Mouse (Mus musculus): ENCODE measurements around the gene Rab6b.

The Rab6b gene

DNA sequence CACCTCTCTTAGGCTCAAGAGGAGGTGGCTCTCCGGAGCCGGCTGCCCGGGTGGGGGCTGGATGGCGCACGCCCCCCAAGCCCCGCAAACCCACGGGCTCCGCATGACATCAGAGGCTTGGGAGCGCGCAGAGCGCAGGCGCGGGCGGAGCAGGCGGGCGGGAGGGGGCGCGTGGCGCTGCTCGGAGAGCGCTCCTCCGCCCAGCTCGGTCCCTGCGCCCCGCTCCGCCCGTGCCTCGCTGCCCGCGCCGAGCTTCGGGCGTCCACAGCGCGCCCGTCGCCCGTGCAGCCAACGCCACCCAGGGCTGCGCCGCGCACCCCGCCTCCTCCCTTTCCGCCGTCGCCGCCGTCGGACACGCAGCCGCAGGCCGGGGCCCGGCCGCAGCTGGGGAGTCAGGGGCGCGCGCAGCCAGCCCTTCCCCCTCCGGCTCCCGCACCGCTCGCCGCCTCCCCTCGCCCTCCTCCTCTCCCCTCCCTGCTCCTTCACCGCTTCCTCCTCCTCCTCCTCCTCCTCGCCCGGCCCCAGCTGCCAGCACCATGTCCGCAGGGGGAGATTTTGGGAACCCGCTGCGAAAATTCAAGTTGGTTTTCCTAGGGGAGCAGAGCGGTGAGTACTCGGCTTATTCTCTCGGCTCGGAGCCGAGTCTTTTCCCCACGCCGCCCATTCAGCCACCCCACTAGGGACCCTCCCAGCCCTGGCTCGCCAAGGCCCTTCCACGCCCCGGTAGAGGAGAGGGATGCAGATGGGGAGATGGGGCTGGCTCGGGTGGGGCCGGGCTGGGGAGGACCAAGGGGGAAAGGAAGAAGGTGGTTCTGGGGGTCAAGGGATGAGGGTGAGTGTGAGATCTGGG, at the start of gene Rab6b:
Gene Rab6b, plus strand, starts transcription at position 167 of the 850 bp plus-strand sequence.
- peak in 1 of 2 experiments; percentile 9 for DNase-seq

GRCm38 (mm10) chr9:103063591-103063990, 48.0 kb upstream of the Rab6b start:
- no peak for DNase-seq

GRCm38 (mm10) chr9:103066845-103067244, 44.7 kb upstream of the Rab6b start:
- no peak for DNase-seq

GRCm38 (mm10) chr9:103067651-103068050, 43.9 kb upstream of the Rab6b start:
- DNase-seq, result no peak

GRCm38 (mm10) chr9:103068769-103069168, 42.8 kb upstream of the Rab6b start:
- no peak for DNase-seq

DNA sequence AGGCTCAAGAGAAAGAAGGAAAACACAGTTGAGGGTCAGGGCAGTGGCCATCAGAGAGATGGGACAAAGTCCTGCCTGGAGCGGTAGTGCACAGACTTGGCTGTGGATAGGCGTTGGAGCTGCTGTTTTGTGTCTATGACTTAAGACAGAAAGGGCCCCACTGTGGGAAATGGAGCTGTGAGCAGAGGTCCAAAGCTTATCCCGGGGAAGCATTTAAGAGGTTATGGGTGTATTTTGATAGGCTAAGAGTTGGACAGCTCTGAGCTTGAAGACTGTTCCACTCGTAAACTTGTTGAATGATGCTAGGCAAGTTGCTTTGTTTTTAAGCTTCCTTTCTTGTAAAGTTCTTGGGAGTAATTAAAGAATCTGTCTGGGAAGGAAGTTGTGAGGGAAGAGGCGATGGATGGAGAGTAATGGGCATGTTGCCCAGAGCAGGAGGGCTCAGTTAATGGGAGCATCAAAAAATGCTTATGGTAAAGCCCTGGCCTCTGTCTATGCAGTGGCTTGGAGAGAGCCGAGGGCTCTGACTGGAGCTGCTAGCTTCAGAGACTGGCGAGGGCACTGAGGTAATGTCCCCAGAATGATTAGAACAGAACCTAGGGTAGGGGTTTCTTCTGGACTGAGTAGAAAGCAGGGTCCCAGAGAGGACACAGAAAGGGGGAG, 39.9 kb upstream of the Rab6b start:
- DNase-seq, result no peak

DNA sequence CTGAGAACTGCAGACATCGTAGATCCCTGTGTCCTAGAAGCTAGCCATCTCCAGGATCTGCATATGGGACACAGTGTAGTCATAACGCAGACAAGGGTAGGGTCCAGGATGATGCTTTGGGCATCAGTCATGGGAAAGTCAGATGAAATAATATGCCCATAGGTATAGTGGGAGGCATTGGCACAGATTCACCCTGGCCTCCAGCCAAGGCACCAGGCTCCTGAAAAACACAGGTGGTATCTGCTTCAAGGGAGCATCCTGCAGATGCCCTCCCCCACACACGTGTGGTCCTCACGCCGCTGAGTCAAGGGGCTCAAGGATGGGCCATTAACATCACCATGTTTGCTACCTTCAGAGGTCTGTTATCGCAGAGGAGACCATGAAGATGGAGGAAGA, 39.4 kb upstream of the Rab6b start:
- no peak for DNase-seq

- DNase-seq, result no peak
Observed at GRCm38 (mm10) chr9:103072926-103073515, 38.6 kb upstream of the Rab6b start.

- no peak for DNase-seq
Observed at GRCm38 (mm10) chr9:103076836-103077531, 34.6 kb upstream of the Rab6b start.

GRCm38 (mm10) chr9:103078194-103078691, 33.3 kb upstream of the Rab6b start:
- DNase-seq, result no peak

DNA sequence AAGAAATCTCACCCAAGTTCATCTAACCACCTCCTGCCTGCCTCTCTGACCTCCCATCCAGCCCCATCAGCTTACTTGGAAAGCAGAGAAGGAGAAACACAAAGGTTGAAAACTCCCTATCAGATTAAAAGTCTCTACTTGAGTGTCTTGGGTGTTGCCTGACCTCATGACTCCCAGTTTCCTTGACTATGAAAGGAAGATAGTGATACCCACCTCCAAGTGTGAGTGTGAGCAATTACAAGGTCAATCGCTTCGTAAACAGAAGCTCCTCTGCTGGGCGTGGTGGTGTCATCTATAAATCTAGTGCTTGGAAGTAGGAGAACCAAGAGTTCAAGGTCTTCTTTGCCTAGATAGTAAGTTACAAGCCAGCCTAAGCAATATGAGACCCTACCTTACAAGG, 31.4 kb upstream of the Rab6b start:
- no peak for DNase-seq

DNA sequence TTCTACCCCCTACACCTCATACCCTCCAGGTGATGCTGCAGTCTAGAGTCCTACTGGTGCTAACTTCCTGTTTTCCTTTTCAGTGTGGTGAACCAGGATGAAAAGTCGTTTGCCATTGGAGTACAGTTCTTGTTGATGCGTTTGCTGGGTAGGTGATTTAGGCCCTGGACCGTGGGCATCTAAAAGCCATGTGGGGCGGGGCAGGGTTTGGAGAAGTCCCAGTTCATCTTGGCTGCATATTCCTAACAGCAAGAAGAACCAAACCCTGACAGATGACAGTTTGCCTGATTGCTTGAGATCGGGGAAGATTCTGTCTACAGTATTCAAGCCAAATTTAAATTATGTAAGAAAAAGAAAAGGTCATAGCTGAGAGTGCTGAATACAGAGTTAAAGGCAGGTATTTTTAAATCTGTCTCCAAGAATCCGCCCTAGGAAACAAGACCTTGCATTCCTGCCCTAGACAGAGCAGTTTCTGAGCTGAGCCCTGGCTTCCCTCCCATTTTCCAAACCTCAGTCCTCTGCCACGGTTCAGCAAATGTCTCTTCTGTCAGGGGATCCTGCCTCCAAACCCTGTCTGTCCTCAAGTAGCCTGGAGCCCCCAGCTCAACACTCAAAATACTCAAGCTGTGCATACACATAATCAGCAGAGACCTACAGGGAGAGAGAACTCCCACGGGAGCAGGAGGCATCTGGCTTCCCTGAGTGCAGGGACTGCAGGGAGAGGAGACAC, 29.2 kb upstream of the Rab6b start:
- DNase-seq, result no peak

- DNase-seq, result no peak
Observed at GRCm38 (mm10) chr9:103083405-103083804, 28.2 kb upstream of the Rab6b start.

DNA sequence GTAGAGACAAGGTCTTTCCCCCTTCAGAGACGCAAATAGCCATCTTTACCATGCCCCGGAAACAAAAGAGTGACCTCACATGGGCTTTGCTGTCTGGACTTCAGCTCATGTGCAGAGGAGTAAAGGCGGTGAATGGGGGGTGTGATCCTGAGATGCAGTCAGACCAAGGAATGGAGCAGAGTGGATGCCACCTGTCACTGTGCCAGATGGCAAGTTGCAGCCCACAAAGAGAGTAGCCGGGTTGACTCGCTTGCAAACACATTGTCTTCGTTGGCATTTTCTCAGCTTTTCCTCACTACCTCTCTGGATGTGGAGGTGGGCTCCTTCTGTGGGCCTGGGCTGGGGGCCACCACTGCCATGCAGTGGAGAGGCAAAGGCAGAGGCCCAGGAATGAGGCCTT, 24.9 kb upstream of the Rab6b start:
- DNase-seq, result no peak

GRCm38 (mm10) chr9:103087301-103087700, 24.3 kb upstream of the Rab6b start:
- no peak for DNase-seq

DNA sequence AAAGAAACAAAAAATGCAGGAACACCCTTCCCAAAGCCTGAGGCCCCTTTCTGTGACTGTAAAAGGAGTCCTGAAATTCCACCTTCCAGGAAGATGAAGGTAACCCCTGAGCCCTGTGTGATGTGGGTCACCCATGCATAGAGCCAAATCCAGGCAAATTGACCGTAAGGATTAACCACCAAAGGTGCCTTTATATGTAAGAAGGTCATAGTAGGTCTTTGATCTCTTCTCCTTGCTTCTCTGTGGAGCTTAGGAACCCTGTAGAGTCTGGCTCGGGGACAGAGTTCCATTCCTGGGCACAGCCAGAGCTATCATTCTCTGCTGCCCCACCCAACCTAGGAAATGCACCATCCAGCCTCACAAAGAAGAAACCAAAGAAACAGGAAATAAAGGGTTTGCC, 22.9 kb upstream of the Rab6b start:
- DNase-seq, result no peak

- DNase-seq, result no peak
Observed at GRCm38 (mm10) chr9:103090116-103090875, 21.3 kb upstream of the Rab6b start.

DNA sequence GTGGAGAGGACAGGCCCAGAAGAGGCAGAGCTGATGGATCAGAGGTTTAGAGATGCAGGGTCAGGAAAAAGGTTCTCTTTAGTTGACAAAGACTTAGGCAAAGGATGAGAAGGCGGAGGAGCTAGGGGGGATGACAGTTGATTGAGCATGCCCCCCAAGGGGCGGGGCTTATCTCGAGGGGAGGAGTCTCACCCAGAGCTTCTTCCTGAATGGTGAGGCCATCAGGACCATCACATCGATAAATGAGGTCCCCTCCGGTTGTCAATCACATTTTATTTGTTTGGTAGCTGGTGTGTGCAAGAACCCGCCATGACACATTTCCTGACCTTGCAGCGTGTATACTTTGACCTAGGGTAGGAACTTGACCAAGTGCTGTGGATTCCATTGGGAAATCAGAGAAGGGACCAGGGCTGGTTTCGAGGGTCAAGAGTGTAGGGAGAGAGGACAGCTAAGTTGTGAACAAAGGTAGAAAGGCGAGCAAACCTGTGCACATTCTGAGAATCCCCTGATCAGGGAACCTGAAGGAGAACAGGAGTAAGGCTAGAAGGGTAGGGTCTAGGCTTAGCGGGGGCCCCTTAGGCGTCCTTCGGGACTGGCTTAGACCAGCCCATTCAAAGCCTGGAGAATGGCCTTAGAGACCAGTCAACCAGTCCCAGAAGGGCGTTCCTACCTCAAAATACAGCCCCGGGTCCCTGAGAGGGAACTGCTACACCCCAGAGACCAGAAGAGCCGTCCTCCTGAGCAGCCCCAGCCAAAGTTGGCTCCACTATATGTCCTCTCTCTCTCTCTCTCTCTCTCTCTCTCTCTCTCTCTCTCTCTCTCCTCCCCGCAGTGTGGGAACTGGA, 20.3 kb upstream of the Rab6b start:
- DNase-seq, result no peak

GRCm38 (mm10) chr9:103092248-103092647, 19.3 kb upstream of the Rab6b start:
- DNase-seq, result peak in 1 of 2 experiments; percentile 27

- DNase-seq, result no peak
Observed at GRCm38 (mm10) chr9:103093681-103094080, 17.9 kb upstream of the Rab6b start.

All from thymus, adult 18-20 months (tissue).